Comparison of ENCODE assay signal across 8 mouse cellular contexts in genomic region chr10:127075080-127075479, GRCm38 (mm10). TPM values are rescaled to one million over a fixed set of nuclear protein-coding genes. Genes with fewer than 3 reads are reported as not detected.
DNase-seq lines count a peak whose midpoint lies in the region; ATAC-seq lines count a peak whose summit lies in the region.

Gene Agap2, plus strand, starts transcription at chr10:127075284.

- peaks cover 48% of the 10 kb centered on the region for H3K27me3 ChIP-seq in kidney, embryonic 16.5 days (ENCODE audit: insufficient read depth, low read length)

- no peaks in the 10 kb centered on the region for H3K36me3 ChIP-seq in kidney, embryonic 16.5 days (ENCODE audit: insufficient read depth, low read length)

- H3K9me3 ChIP-seq in kidney, embryonic 16.5 days (ENCODE audit: low read length): no peaks in the 10 kb centered on the region

- peak; percentile 74 for ATAC-seq in monocyte, adult 5-6 weeks (replicated peaks; ENCODE audit: insufficient number of reproducible peaks, low FRiP score, low TSS enrichment, poor library complexity, severe bottlenecking)
- no peak for ATAC-seq in frontal cortex, adult (ENCODE audit: low TSS enrichment)
- no peak for ATAC-seq in kidney, embryonic 16.5 days (ENCODE audit: low FRiP score, low TSS enrichment)

- H3K27ac ChIP-seq in kidney, embryonic 16.5 days (ENCODE audit: low read length): no peak within 1 kb of the TSS

- peaks cover 21% of the 10 kb centered on the region for H3K4me1 ChIP-seq in kidney, embryonic 16.5 days (ENCODE audit: insufficient read depth, low read length)

- DNase-seq in 416B (ENCODE audit: low read depth): peak; percentile 92
- DNase-seq in B cell, adult 2 months: peak; percentile 81 to 83
- no peak for DNase-seq in left cerebral cortex, postnatal 14 days (ENCODE audit: low spot score in 2 of 2)
- DNase-seq in urinary bladder, adult 2 months (ENCODE audit: low spot score): no peak
- DNase-seq in kidney, adult 11 months: no peak

- WGBS in kidney, embryonic 16.5 days: 66% methylated on average over 9 of the region's 9 CpGs

- no peak within 1 kb of the TSS for H3K4me3 ChIP-seq in kidney, embryonic 16.5 days (ENCODE audit: low read length)

- no peak within 1 kb of the TSS for H3K4me2 ChIP-seq in kidney, embryonic 16.5 days (replicated peaks; ENCODE audit: low read depth, low read length)

- intact Hi-C loops in left cerebral cortex, postnatal 14 days (cut with DNase I): loop anchor here (5.0 kb wide), 1 partner anchor 97 kb away; no protein-coding TSS in a partner anchor

- H3K9ac ChIP-seq in kidney, embryonic 16.5 days (replicated peaks; ENCODE audit: low read length): no peak within 1 kb of the TSS

RNA-seq across cellular contexts. Expression of gene Agap2, which starts in this region (rescaled TPM):
- 100 to 1,000 TPM; 704 to 706 TPM for total RNA-seq in left cerebral cortex, postnatal 14 days (2021)
- total RNA-seq in monocyte, adult 5-6 weeks (2017): 31.1 to 112 TPM (median 48.9 TPM) in 3 replicates
- 2.5 and 5.4 TPM in 2 replicates for polyA plus RNA-seq in urinary bladder, adult 2 months (2012; rRNA removed)
- 0.04 and 0.09 TPM in 2 replicates for polyA plus RNA-seq in kidney, embryonic 16.5 days (2015; fragmentation: Nextera tagmentation; extraction: Ambion mirVana)

Comparison
In these comparisons a context has a peak if more than half of its experiments do, and no peak if none do; other contexts are left out.
1. DNase-seq: peak in 416B (single experiment) and B cell, adult 2 months (2 of 2); none in left cerebral cortex, postnatal 14 days (0 of 2), urinary bladder, adult 2 months (single experiment) and kidney, adult 11 months (single experiment).